Mouse (Mus musculus) urinary bladder, adult 18-20 months (tissue): Measurements from ENCODE around the gene Fads1.
A peak's percentile ranks its signal among the peaks of the same experiment; 100 is the strongest.

Source experiments
- DNase-seq, 2 experiments: peaks; one replicate each; pipeline ENCODE4 v3.0.0; 2022; ENCODE audit warnings: low spot score in 2 of 2, mixed read lengths in 2 of 2

Fads1 gene

GRCm38 (mm10) chr19:10208851-10209250 lies 26.2 kb downstream of the Fads1 start:
- no peak for DNase-seq

- no peak for DNase-seq
These were observed 28.2 kb downstream of the Fads1 start for GRCm38 (mm10) chr19:10210885-10211284.

- no peak for DNase-seq
These were observed 31.2 kb downstream of the Fads1 start for GRCm38 (mm10) chr19:10213796-10214471.

- DNase-seq: no peak
These were observed 33.4 kb downstream of the Fads1 start for GRCm38 (mm10) chr19:10216101-10216500.

GRCm38 (mm10) chr19:10219108-10219507 lies 36.4 kb downstream of the Fads1 start:
- no peak for DNase-seq

GRCm38 (mm10) chr19:10219593-10219992 lies 36.9 kb downstream of the Fads1 start:
- DNase-seq: no peak

- DNase-seq: no peak
These were observed 38.9 kb downstream of the Fads1 start for GRCm38 (mm10) chr19:10221585-10221984.

- no peak for DNase-seq
These were observed 40.0 kb downstream of the Fads1 start for GRCm38 (mm10) chr19:10222656-10223055.

GRCm38 (mm10) chr19:10223561-10223960 lies 40.9 kb downstream of the Fads1 start:
- no peak for DNase-seq

GRCm38 (mm10) chr19:10224637-10225453 lies 42.2 kb downstream of the Fads1 start:
- no peak for DNase-seq

- no peak for DNase-seq
These were observed 43.1 kb downstream of the Fads1 start for GRCm38 (mm10) chr19:10225767-10226166.

- DNase-seq: no peak
These were observed 48.3 kb downstream of the Fads1 start for GRCm38 (mm10) chr19:10231016-10231415.

GRCm38 (mm10) chr19:10231871-10232270 lies 49.2 kb downstream of the Fads1 start:
- DNase-seq: no peak

- no peak for DNase-seq
These were observed 49.8 kb downstream of the Fads1 start for GRCm38 (mm10) chr19:10232327-10233017.

GRCm38 (mm10) chr19:10235784-10236565 lies 53.3 kb downstream of the Fads1 start:
- DNase-seq: no peak

- peak in 1 of 2 experiments; percentile 32 for DNase-seq
These were observed 55.8 kb downstream of the Fads1 start for GRCm38 (mm10) chr19:10238477-10238876.

GRCm38 (mm10) chr19:10239419-10239818 lies 56.7 kb downstream of the Fads1 start:
- no peak for DNase-seq

- DNase-seq: no peak
These were observed 57.4 kb downstream of the Fads1 start for GRCm38 (mm10) chr19:10239975-10240653.

GRCm38 (mm10) chr19:10240654-10241305 lies 58.1 kb downstream of the Fads1 start, which contains the start of gene Myrf:
TSS of gene Myrf (minus strand) at chr19:10240748.
- DNase-seq: peak; percentile 73 to 76

- no peak for DNase-seq
These were observed 60.2 kb downstream of the Fads1 start for GRCm38 (mm10) chr19:10242916-10243315.
